ENCODE assay signal across 13 mouse cellular contexts in genomic region chr9:61348036-61348435, GRCm38 (mm10). TPM values are rescaled to one million over a fixed set of nuclear protein-coding genes. Genes with fewer than 3 reads are reported as not detected.
DNase-seq lines count a peak whose midpoint lies in the region; ATAC-seq lines count a peak whose summit lies in the region.
"Had no signal": no experiment of that assay in that cellular context is flagged by ENCODE, and none has a peak within 500 bp of the region (broad histone marks: within the 10 kb centered on the region; RNA-seq: fewer than 3 reads in every experiment).

No protein-coding gene starts in this region.

- no peak overlapping the region for H3K4me3 ChIP-seq in kidney, embryonic 16.5 days (ENCODE audit: low read length)
- H3K4me3 ChIP-seq: midbrain, embryonic 12.5 days had no signal

- no peak overlapping the region for H3K9ac ChIP-seq in kidney, embryonic 16.5 days (replicated peaks; ENCODE audit: low read length)
- H3K9ac ChIP-seq: liver, embryonic 14.5 days; midbrain, embryonic 12.5 days had no signal

- H3K27ac ChIP-seq in kidney, embryonic 16.5 days (ENCODE audit: low read length): no peak overlapping the region
- H3K27ac ChIP-seq: kidney, postnatal 0 days; liver, embryonic 14.5 days had no signal

- no peaks in the 10 kb centered on the region for H3K36me3 ChIP-seq in kidney, embryonic 16.5 days (ENCODE audit: insufficient read depth, low read length)
- H3K36me3 ChIP-seq: midbrain, embryonic 12.5 days had no signal

- 82% methylated on average over 9 of the region's 9 CpGs for WGBS in kidney, embryonic 16.5 days

- no peak overlapping the region for H3K4me2 ChIP-seq in kidney, embryonic 16.5 days (replicated peaks; ENCODE audit: low read depth, low read length)
- H3K4me2 ChIP-seq: heart, embryonic 11.5 days; midbrain, embryonic 12.5 days had no signal

- no peaks in the 10 kb centered on the region for H3K9me3 ChIP-seq in kidney, embryonic 16.5 days (ENCODE audit: low read length)
- H3K9me3 ChIP-seq: midbrain, embryonic 12.5 days had no signal

- DNase-seq in kidney, adult 11 months: peak; percentile 43
- peak; percentile 53 for DNase-seq in brain, adult 2 months (ENCODE audit: low read depth, low spot score)
- peak; percentile 72 to 77 for DNase-seq in cerebellum, postnatal 14 days
- peak; percentile 36 for DNase-seq in lung, postnatal 14 days
- no peak for DNase-seq in right cerebral cortex, postnatal 4 days
- no peak for DNase-seq in right cerebral cortex, postnatal 25 days
- DNase-seq: right cerebral cortex, postnatal 14 days had no signal

- H3K4me1 ChIP-seq in kidney, embryonic 16.5 days (ENCODE audit: insufficient read depth, low read length): peaks cover 34% of the 10 kb centered on the region

- peaks cover 23% of the 10 kb centered on the region for H3K27me3 ChIP-seq in kidney, embryonic 16.5 days (ENCODE audit: insufficient read depth, low read length)

- ATAC-seq in kidney, embryonic 16.5 days (ENCODE audit: low FRiP score, low TSS enrichment): no peak
- no peak for ATAC-seq in erythroblast, adult 5-6 weeks (replicated peaks; ENCODE audit: low FRiP score, poor library complexity, severe bottlenecking)

RNA-seq across cellular contexts. Expression of gene Tle3, which starts 24.1 kb away (rescaled TPM):
- polyA plus RNA-seq in kidney, embryonic 16.5 days (2015; fragmentation: Nextera tagmentation; extraction: Ambion mirVana): 26.0 and 30.8 TPM in 2 replicates
- 10.8 and 24.0 TPM in 2 replicates for total RNA-seq in erythroblast, adult 5-6 weeks (2015; ENCODE audit: low replicate concordance)
- 11.6 and 16.6 TPM in 2 replicates for total RNA-seq in erythroblast, adult 5-6 weeks (2017; ENCODE audit: low replicate concordance)

Comparison
In these comparisons a context has a peak if more than half of its experiments do, and no peak if none do; other contexts are left out.
1. DNase-seq: peak in kidney, adult 11 months (single experiment), brain, adult 2 months (single experiment), cerebellum, postnatal 14 days (2 of 2) and lung, postnatal 14 days (single experiment); none in right cerebral cortex, postnatal 4 days (single experiment) and right cerebral cortex, postnatal 25 days (single experiment).